Mouse (Mus musculus) liver, embryonic 14.5 days (tissue): ENCODE measurements around the gene Ccdc106.

ENCODE experiments used
- CTCF ChIP-seq: IDR thresholded peaks from 2 replicates; pipeline ENCODE4 v1.5.1; 2016; ENCODE audit warnings: antibody characterized with exemption, low read depth, control low read depth
- EP300 ChIP-seq: IDR thresholded peaks from 2 replicates; pipeline ENCODE4 v1.6.1; 2016; ENCODE audit warnings: antibody characterized with exemption, low read depth

GRCm38 (mm10) chr7:5074984-5075383 is 54.6 kb downstream of the Ccdc106 start:
- no peak for TF ChIP-seq EP300
- no peak for TF ChIP-seq CTCF
